Mouse (Mus musculus) liver, embryonic 14.5 days (tissue): ENCODE results near the gene Tsc1.

ENCODE experiments used
- CTCF ChIP-seq: IDR thresholded peaks from 2 replicates; pipeline ENCODE4 v1.5.1; 2016; ENCODE audit warnings: antibody characterized with exemption, low read depth, control low read depth
- EP300 ChIP-seq: IDR thresholded peaks from 2 replicates; pipeline ENCODE4 v1.6.1; 2016; ENCODE audit warnings: antibody characterized with exemption, low read depth

- peak; percentile 33; the same call in 1 of the 2 replicates for TF ChIP-seq CTCF
- no peak for TF ChIP-seq EP300
Observed at GRCm38 (mm10) chr2:28633136-28633535, 7.9 kb upstream of the Tsc1 start.
